In the genomic region with DNA sequence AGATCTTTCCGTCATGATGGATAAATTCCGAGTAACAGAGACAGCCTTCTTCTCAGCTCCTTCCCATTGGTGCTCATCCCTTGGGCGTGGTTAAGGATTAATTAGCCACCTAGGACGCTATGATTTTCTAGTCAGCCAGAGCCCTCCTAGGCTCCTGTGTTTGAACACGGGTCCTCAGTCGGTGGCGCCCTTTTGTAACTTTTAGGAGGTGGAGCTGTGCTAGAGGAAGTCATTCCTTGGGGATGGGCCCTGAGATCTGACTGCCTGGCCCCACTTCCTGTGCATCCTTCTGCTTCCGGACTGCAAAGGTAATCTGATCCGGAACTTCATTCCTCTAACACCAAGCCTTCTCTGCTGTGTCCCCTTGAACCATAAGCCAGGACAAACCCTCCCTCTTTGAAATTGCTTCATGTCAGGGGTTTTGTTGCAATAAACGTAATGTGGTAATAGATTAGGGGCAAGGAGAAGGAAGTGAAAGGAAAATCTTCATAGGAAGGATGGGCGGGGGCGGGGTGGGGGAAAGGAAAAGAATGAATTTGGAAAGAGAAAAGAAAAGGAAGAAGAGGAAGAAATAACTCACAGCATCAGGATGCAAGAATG, we compare ENCODE assay signal across 30 mouse cellular contexts. TPM values are rescaled to one million over a fixed set of nuclear protein-coding genes. Genes with fewer than 3 reads are reported as not detected.
DNase-seq lines count a peak whose midpoint lies in the region; ATAC-seq and TF ChIP-seq lines count a peak whose summit lies in the region.
"Had no signal": no experiment of that assay in that cellular context is flagged by ENCODE, and none has a peak within 500 bp of the region (broad histone marks: within the 10 kb centered on the region; RNA-seq: fewer than 3 reads in every experiment).

No protein-coding gene starts in this region.

- H3K27me3 ChIP-seq in testis, adult 2 months (ENCODE audit: control insufficient read depth, insufficient read depth, low read length): no peaks in the 10 kb centered on the region
- H3K27me3 ChIP-seq: embryonic facial prominence, embryonic 12.5 days; embryonic facial prominence, embryonic 15.5 days; hindbrain, embryonic 13.5 days; intestine, embryonic 15.5 days had no signal

- H3K27ac ChIP-seq in testis, adult 2 months (ENCODE audit: control insufficient read depth, insufficient read depth, low read depth, low read length): no peak overlapping the region
- H3K27ac ChIP-seq: embryonic facial prominence, embryonic 12.5 days; embryonic facial prominence, embryonic 15.5 days; heart, adult 2 months; heart, embryonic 10.5 days; hindbrain, embryonic 13.5 days; intestine, embryonic 15.5 days had no signal

- TF ChIP-seq CTCF in testis, adult 2 months (IDR thresholded peaks at IDR 0.05; ENCODE audit: control insufficient read depth, insufficient read depth, insufficient replicate concordance, low read depth, low read length): no peak

- no peaks in the 10 kb centered on the region for H3K36me3 ChIP-seq in testis, adult 2 months (ENCODE audit: control insufficient read depth, insufficient read depth, low read length)
- H3K36me3 ChIP-seq: embryonic facial prominence, embryonic 12.5 days; embryonic facial prominence, embryonic 15.5 days; heart, embryonic 10.5 days; hindbrain, embryonic 13.5 days; intestine, embryonic 15.5 days had no signal

- no peak for TF ChIP-seq POLR2A in testis, adult 2 months (IDR thresholded peaks at IDR 0.05; ENCODE audit: control insufficient read depth, low read depth, low read length)

- H3K4me1 ChIP-seq in testis, adult 2 months (ENCODE audit: control insufficient read depth, insufficient read depth, low read length): peaks cover 6% of the 10 kb centered on the region; the same call in 1 of the 2 replicates
- H3K4me1 ChIP-seq: intestine, embryonic 15.5 days had no signal

- H3K4me3 ChIP-seq in testis, adult 2 months (ENCODE audit: control insufficient read depth, low read depth, low read length): 0 out of 2 replicates have a peak overlapping the region, but pooled peaks have one; percentile 2
- H3K4me3 ChIP-seq: embryonic facial prominence, embryonic 12.5 days; embryonic facial prominence, embryonic 15.5 days; gastrocnemius, adult 2 months; heart, adult 2 months; heart, embryonic 10.5 days; hindbrain, embryonic 13.5 days; intestine, embryonic 15.5 days had no signal

- peak; percentile 69 for ATAC-seq in megakaryocyte progenitor cell, adult 5-6 weeks (replicated peaks; ENCODE audit: poor library complexity)
- ATAC-seq: forebrain, embryonic 14.5 days; intestine, embryonic 15.5 days had no signal

- peak; percentile 23 for DNase-seq in embryo, embryonic 10 days (ENCODE audit: low spot score)
- DNase-seq in embryo, embryonic 11 days: no peak
- no peak for DNase-seq in testis, postnatal 10 days (ENCODE audit: low spot score)
- DNase-seq in right cerebral cortex, postnatal 25 days: no peak
- DNase-seq: adrenal gland, adult 2 months; adrenal gland, postnatal 14 days; cerebellum, adult 11 months; cerebellum, adult 2 months; cerebellum, adult 9-11 months; cerebellum, postnatal 25 days; forebrain, postnatal 0 days; gastrocnemius, adult 2 months; gastrocnemius, postnatal 14 days; heart, adult 2 months had no signal

RNA-seq across cellular contexts. Expression of a gene that starts 13.5 kb away (rescaled TPM):
- 0.09 and 0.24 TPM in 2 replicates for polyA plus RNA-seq in testis, adult 2 months (2012; rRNA removed)
- 0.15 TPM in 1 of 2 replicates, not detected in the other for total RNA-seq in megakaryocyte progenitor cell, adult 5-6 weeks (2015)
- 0.17 TPM in 1 of 2 replicates, not detected in the other for total RNA-seq in megakaryocyte progenitor cell, adult 5-6 weeks (2017)
- total RNA-seq: adrenal gland, adult 2 months; ES-E14; forebrain, postnatal 0 days; gastrocnemius, adult 2 months; gastrocnemius, postnatal 4 days; heart, adult 2 months; heart, postnatal 25 days; hematopoietic stem cell, adult 5-6 weeks had no signal
- polyA plus RNA-seq: adrenal gland, adult 2 months; cerebellum, adult 2 months; embryonic facial prominence, embryonic 12.5 days; forebrain, embryonic 11.5 days; forebrain, embryonic 14.5 days; forebrain, postnatal 0 days; heart, embryonic 14.5 days; heart, postnatal 0 days; hindbrain, embryonic 13.5 days; hindbrain, embryonic 16.5 days had no signal
